Mouse (Mus musculus) heart, adult 9 months (tissue): Measurements from ENCODE around the gene Impg2.

ENCODE experiments used
- DNase-seq, 2 experiments: peaks; one replicate each; pipeline ENCODE4 v3.0.0; 2022; ENCODE audit warnings: low spot score in 2 of 2

Impg2 gene

DNA sequence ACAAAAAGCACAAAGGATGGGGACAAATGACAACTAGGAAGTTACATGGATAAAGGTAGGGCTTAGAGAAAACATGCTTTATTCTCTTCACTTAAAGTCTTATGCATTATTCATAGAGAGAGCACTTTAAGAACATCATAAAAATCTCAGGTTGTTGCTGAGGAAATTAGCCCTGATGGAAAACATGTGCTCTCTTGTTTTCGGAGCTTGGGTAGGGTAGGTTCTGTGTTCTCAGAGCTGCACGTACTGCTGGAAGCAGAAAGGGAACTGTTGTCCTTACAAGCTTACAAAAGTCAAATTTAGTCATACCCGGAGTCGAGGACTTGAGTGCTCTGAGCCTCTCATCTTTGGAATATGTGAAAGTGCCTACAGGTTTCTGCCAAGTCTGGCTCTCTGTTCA is 98.9 kb downstream of the Impg2 start:
- no peak for DNase-seq

DNA sequence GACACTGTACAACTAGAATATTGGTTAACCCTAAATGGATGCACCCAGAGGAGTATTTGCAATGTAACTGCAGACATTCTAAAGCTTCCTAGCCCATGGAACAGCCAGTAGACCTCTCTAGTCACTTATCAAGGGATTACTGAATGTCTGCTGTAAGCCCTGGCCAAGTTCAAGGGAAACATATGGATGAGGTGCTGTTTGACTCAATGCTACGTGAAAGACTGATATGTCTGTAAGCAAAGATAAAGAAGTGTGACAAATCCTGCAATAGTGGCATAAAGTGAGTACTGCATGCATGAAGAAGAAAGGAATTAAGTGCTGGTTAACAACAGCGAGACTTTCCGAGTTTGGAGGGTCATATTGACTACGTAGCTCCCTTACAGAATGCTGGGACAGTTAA is 100.1 kb downstream of the Impg2 start:
- no peak for DNase-seq

DNA sequence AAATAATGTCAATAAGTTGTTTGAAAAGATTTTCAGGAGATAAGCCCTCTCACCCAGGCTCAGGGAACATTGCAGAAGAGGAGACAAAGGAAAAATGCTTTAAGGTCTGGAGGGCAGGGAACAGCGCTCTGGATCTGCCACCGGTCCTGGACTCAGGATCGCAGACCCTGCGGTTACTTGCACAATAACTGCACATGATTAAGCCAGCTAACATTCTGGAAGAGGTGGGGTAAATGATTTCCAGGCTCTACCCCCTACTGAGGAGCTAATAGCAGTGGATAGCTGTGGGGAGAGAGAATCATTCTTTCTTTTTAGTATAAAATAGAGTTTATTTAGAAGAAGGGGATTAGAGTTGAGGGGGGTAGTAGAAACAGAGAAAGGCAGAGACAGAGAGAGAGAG is 103.5 kb downstream of the Impg2 start:
- no peak for DNase-seq

DNA sequence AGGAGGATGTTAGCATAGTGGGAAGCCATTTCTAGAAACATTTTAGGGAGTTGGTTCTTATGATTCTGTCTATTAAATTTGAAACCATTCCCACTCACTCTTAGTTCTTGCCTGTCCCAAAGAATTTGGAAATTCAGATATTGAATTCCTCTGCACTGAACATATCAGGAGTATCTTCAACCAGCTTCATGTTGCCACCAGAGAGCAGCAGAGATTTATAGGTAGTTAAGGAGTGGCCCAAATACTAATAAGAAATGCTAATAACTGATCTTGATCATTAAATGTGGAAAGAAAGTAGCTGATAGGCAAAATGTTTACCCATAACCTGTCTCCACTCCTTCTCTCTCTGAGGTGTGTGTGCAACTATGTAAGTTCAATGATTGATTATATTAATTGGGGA is 107.2 kb downstream of the Impg2 start:
- DNase-seq = peak in 1 of 2 experiments; percentile 6
